Mouse (Mus musculus) CH12.LX (cell line): ENCODE results near the gene Minos1.

ENCODE experiments used
- CHD1 ChIP-seq: IDR thresholded peaks from 2 replicates; pipeline ENCODE4 v1.6.1; 2012; ENCODE audit warnings: low read depth, low read length, improper control_type of control experiment, inconsistent platforms
- CTCF ChIP-seq, 2 experiments: IDR thresholded peaks in 1 of 2; conservative IDR thresholded peaks in 1 of 2; 2 replicates each; pipeline ENCODE4 v1.5.1; 2011 to 2012; ENCODE audit warnings: low read depth in 2 of 2, low read length in 2 of 2, improper control_type of control experiment in 1 of 2, inconsistent platforms in 1 of 2, mild to moderate bottlenecking in 1 of 2, moderate library complexity in 1 of 2
- POLR2A ChIP-seq: IDR thresholded peaks from 2 replicates; pipeline ENCODE4 v1.6.1; 2011; ENCODE audit warnings: low read depth, mild to moderate bottlenecking, improper control_type of control experiment, low read length
- POLR2AphosphoS2 ChIP-seq: IDR thresholded peaks from 2 replicates; pipeline ENCODE4 v1.6.1; 2011; ENCODE audit warnings: low read depth, low read length, improper control_type of control experiment

- no peak for TF ChIP-seq CTCF (conservative IDR thresholded peaks at IDR 0.05 in 1 of 2, IDR thresholded peaks at IDR 0.05 in 1 of 2; ENCODE audit: low read depth in 2 of 2, low read length in 2 of 2)
- TF ChIP-seq POLR2A, result no peak
- no peak for TF ChIP-seq CHD1
- no peak for TF ChIP-seq POLR2AphosphoS2
Observed at GRCm38 (mm10) chr4:139055744-139056143, 75.2 kb downstream of the Minos1 start.
